Mouse (Mus musculus): ENCODE data around the gene Pak7.

Gene Pak7

DNA sequence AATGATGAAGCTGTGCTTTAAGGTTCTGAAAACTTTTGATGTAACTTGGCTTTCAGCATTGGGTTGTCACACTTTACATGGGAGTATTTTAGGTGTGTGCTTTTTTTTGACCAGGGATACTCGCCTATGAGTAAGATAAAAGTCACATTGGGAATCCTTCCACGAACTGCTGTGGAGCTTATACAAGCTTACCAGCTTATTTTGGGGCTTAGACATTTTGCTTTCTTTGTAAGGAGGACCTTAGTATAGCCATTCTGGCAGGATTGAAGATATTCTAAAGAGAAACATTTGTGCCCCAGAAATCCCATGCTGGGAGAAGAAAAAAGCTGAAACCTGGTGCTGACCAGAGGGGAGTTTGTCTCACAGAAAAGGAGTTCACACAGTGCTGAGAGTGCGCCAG is 212.7 kb downstream of the Pak7 start:
- no peak for DNase-seq (ENCODE audit: low spot score)

DNA sequence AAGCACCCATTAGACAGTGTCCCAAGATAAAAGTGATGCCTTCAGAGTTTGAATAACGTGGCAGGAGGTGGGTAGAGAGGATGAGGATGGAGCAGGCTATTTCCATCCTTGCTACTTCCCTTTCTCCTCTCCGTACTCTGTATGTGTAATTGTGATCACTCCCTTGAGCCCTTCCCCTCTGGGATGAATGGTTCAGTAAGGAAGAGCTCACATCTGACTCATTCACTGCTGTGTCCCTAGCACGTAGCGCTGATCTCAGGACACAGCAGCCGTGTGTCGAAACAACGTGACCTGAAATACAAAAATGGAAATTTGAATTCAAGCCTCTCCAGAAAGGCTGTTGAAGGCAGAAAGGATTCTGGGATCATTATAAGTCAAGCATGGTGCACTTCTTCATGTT is 237.0 kb downstream of the Pak7 start:
- no peak for DNase-seq (ENCODE audit: low spot score)

DNA sequence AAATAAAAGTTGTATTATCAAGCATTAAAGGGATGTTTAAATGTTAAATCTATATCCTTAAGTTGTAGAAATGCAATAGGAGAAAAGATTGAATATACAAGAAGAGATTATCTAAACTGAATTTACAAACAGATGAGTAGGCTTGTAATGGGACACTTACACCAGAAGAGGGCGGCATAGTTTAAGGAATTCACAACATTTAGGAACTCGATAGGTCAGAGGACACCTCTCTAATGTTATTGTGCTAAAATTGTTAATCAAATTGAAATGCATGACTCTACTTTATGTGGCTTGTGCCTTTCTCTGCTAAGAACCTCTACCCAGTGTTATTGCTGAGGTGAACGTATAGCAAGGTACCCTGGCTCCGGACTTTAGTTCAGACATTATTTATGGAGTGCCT is 238.2 kb downstream of the Pak7 start:
- DNase-seq (ENCODE audit: low spot score), result no peak

DNA sequence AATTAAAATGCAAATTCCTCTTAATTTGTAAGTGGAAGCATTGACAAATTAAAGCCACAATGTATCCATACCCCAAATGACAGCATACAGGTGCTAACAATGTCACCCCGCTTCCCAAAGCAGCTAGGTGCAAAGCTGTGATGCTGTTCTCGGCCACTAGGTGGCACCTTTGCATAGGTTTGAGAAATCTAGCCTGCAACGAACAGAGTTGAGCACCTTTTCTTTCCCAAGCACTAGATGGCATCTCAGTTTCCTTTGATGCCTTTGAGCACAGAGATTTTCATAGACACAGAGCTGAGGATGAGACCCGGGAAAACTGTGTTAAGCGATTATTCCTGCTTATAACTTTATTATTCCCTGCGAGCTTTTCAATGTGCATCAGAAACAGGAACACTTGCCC is 238.8 kb downstream of the Pak7 start:
- DNase-seq (ENCODE audit: low spot score), result peak; percentile 46

DNA sequence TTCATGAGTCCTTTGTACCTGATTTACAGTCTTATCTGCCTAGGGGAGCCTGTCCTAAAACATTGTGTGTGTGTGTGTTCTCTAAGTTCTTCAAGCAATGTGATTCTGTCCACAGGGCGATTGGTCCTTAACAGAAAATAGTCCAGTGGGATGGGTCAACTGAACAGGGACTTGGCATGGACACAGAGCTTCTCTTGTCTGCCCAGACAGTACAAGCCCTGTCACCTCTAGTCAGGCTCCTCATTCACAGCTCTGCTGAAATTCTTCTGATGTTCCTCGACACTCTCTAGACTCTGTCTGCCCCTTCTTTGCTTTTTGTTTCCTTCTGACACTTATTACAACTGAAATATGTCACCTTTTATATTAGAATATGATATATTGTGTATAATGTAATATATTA is 247.0 kb downstream of the Pak7 start:
- no peak for DNase-seq (ENCODE audit: low spot score)

DNA sequence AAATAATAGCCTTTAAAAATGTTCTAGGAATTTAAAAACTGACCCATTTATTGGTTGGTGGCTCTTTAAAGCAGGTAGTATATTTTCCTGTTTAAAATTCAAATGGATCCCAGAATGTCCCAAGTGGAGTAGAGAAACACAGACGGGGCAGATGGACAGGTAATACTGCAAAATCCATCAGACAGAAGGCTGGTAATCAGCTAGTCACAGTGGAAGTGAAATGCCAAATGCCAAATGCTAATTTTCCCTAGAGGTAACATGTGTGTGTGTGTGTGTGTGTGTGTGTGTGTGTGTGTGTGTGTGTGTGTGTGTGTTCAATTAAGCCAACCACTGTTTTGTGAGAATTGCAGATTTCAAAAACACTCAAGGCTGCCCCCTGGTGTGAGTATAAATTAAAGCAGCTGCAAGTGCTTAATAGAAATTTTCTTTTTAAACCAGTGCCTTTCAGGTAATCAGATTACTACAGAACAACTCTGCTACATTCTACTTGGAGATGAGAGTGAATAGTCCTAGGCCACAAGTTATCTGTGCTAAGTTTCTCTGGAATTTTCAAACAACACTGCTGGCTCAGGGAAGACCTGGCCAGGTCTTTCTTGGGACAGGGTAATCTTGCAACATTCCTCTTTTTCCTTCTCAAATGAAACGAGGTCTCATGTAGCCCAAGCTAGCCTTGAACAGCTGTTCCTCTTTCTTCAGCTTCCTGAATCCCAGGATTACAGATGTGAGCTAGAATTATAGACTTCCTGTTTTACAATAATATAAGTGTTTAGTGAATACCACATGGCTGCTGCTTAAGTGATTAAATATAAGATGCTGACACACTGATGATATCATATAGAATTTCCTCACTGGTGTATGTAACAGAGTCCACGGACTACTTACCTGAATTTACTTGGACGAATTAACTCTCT is 248.4 kb downstream of the Pak7 start:
- no peak for DNase-seq (ENCODE audit: low spot score)

DNA sequence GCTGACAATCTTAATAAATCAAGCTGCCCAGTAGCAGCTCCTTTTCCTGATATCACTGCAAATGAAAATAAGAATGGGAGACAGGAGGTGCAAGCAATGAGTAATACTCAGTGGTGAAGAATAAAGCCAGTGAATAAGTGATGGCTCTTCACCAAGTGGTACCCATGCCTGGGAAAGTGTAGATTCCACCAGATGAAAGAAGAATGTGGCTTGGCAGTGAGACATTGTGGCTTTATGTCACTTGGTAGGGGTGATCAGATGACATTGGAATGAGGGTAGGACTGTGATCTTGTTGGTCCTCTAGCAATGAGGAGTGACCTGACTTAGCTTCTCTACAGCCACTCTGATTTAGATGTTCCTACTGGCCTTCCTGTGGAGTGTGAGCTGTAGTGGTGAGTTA is 249.3 kb downstream of the Pak7 start:
- DNase-seq (ENCODE audit: low spot score), result no peak

DNA sequence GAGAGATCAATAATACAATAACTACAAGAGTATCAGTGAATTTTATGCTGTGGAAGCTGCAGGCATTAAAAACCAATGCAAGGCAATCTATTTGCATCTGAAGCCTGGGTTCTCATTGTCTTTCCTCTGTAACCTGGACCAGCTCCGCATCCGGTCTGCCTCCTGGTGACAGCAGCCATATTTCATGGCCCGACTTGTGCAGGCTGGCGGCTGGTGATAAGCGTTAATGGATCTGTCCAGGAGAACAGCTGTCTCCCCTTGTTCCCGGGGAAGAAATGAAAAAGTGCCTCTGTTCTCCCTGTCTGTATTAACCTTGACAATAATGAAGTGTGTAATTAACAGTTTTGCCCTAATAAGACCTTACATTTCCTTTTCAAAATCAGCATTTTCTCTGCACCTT is 265.9 kb downstream of the Pak7 start:
- DNase-seq (ENCODE audit: low spot score), result no peak

DNA sequence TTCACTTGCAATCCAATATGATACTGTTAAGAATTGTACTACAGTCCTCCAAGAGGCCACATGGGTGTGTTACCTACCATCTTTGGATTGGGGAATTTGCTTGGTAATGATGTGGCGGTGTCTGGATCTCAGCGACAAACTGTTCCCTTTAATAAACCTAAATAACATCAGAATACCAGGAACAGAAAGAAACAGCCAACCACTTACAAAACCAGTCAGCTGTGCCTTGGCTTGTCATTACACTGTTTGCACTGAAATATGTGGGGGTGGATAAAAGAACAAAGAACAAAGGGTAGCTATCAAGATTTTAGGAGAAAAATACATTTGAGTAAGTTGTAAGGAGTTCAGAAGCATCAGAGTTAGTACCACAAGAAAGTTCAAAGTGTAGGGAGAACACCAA is 269.8 kb downstream of the Pak7 start:
- no peak for DNase-seq (ENCODE audit: low spot score)

DNA sequence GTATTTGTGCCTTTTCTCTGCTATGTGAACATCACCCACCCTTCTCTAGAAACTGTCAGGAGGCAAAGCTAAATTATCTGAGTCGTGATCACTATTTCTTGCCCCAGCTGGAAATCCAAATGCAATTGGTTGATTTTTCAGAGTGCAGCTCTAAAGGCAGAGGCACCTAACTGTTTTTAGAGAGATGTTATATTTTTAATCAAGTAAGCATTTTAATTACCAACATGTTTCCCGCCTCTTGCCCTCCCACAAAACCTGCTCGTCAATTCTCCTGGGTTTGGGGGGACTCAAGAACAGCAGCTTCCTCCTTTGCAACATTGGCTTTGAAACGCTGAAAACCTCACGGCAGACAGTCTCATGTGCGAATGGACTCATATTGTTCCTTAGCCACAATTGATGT is 274.4 kb downstream of the Pak7 start:
- no peak for DNase-seq (ENCODE audit: low spot score)

DNA sequence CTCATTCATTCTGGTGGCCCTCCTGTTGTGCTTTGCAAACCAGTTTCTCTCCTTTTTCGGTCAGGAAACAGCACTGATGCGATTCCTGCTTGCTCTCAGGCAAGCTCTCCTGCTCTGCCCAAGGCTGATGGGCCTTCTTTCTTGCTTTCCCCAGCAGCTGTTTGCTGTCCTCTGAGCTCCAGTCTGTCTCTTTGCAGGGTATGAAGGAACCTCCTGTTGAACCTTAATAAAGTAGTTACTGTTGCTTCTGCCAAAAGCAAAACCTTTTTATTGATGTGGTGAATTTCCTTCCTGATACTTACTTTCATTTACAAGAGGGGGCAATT is 278.8 kb downstream of the Pak7 start:
- DNase-seq (ENCODE audit: low spot score), result no peak

DNA sequence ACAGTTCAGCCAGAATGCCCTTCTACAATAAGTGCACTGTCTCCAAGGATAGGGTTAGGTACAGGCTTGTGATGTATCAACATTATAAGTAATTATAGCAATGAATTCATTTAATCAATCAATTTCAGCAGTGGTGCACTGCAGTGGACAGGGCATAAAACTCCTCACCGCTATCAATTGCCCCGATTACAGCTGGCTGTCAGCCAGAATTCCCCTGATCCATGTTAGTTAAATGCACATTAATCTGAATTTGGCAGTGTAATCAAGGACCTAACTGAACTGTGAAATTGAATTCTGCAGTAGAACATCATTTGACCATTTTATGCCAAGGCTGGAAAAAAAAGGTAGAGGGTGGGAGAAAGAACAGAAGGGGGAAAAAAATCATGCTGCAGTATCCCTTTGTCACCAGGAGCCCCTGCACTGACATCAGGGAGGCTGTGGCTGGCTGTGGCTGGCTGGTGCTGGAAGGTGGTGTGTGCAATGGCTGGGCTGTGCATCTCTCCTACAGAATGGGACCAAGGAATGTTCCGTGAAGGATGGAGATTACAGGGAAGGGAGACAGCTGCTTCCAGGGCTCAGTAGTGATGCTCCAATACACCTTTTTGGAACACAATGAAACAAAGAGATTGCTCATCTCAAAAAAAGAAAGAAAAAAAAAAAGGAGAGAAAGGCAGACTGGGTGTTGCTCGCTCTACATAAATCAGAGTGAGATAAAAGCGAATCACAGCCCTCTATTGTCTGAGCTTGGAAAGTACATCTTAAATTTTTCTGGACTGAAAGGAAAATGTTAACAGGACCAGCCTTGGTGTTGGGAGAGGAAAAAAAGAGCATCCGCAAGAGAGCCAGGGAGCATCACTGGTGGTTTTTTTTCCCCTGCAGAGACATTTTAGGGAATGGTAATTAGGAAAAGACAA is 279.4 kb downstream of the Pak7 start:
- DNase-seq (ENCODE audit: low spot score), result no peak

DNA sequence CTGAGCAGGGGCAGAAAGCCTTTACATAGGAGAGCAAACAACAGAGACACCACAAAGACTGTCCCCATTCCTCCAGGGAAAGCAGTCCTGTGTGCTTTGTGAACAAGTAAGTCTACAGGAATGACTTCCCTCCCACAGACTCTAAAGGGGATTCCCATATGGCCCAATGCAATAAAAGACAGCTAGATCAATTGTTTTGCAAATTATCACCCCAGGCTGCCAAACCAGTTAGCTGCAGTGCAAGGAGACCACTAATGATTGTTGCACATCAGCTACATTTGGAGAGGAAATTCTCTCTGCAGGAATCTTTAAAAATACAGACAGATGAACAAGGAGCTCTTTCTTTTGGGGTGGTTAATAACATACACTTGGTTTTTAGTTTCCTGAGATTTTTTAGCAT is 280.2 kb downstream of the Pak7 start:
- no peak for DNase-seq (ENCODE audit: low spot score)

DNA sequence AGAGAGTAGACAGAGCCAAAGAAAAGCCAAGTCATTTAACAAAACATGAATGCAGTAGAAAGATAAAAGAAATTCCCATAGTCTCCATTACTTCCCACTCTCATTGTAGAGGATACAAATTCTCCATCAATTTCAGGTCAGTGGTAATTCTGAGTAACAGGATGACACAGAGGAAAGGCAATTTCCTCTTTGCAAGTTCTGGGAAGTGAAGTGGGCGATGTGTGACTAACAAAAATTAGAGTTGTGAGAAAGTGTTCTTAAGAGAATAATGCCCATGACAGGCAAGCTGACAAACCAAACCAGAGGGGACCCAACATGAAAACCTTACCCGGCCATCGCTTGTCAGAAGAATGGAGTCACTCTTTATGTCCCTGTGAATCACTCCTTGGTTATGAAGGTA is 290.6 kb downstream of the Pak7 start:
- DNase-seq (ENCODE audit: low spot score), result no peak

DNA sequence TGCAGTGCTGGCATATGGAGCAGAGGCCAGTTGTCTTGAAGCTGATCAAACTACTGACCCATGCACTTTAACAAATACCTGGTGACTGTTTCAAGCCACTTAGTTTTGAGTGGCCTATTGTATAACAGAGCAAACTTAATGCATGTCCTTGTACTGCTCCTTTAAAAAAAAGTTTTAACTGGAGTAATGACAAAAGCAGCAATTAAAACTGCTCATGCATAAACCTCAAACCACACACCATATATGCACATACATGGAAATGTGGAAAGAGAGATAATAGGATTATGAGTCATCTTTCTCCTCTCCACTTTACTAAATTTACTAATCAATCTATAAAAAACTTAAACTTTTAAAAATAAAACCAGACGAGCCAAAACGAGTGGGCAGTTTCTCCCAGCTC is 291.8 kb downstream of the Pak7 start:
- no peak for DNase-seq (ENCODE audit: low spot score)

DNA sequence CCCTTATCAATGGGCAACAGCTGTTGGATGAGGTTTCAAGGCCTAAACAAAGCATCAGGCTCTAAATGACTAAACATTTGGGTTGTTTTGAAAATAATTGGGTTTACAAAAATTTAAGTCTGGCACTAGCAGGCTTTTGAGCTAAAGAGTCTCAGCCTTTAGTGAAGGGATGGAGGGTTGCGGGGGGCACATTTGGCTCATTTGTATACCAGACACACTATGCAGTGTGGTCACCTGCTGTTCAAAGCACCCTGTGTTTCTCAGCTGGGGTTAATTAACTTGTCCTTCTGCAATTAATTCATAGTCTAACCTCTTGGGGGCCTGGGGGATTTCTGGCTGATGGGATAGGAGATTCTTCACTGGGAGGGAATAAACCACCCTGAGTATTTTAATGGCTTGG is 323.4 kb downstream of the Pak7 start:
- no peak for DNase-seq (ENCODE audit: low spot score)

DNA sequence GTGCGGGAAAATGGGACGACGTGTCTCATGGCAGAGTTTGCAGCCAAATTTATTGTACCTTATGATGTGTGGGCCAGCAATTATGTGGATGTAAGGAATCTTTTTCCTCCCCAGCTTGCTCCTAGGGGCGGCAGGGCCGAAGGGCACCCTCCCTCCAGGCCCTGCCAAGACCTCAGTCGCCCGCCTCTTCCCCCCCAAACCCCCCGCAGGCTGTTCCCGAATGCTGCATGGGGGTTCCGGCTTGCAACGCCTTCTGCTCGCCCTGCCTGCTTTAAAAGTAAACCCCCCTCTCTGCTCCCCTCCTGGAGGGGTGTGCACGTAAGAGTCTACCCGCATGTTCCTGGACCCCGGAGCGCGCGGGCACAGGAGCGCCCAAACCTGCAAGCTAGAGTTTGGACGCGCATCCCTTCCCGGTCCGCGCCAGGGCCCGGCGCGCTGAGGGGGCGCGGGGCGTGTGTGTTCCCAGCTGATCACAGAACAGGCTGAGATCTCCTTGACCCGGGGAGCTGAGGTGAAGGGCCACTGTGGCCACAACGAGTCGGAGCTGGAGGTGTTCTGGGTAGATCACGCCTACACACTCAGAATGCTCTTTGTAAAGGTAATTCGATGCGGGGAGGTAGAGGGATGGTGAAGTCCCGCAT is 328.6 kb downstream of the Pak7 start:
- DNase-seq (ENCODE audit: low spot score), result no peak

DNA sequence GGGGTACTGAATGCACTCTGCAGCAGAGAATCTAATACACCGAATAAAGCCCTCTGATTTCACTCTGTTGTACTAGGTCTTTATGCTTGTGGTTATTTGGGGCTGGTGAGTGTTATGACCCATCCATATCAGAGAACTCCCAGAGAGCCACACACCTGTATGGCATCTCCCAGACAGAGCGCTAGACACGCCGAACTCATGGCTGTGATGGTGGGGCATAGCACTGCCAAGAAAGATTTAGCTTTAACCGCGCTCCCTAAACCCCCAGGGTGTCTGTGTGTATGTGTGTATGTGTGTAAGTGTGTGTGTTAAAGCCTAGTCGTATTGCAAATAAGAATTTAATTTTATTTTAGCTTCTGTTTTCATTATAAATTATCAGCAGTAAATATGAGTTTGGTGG is 329.4 kb downstream of the Pak7 start:
- no peak for DNase-seq (ENCODE audit: low spot score)

DNA sequence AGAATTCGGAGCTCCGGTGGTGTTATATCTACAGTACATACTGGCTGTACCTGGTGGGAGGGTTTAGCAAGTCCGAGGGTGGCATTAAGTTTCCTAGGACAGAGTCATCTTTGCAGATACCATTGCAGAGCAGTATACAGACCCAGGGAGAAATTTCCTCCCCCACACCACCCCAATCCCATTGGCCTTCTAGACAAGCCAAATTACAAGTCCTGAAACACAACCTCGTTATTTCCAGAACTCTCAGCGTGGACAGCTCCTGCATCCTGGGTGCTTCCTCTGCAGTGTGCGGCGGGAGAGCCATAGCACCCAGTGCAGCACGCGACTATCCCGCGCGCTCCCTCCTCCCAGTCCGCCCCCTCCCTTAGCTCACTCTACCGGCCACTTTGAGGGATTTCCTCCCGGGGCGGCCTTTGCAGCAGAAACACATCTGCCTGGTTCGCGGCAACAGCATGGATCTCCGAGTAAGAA is 329.9 kb downstream of the Pak7 start:
- DNase-seq (ENCODE audit: low spot score), result no peak

DNA sequence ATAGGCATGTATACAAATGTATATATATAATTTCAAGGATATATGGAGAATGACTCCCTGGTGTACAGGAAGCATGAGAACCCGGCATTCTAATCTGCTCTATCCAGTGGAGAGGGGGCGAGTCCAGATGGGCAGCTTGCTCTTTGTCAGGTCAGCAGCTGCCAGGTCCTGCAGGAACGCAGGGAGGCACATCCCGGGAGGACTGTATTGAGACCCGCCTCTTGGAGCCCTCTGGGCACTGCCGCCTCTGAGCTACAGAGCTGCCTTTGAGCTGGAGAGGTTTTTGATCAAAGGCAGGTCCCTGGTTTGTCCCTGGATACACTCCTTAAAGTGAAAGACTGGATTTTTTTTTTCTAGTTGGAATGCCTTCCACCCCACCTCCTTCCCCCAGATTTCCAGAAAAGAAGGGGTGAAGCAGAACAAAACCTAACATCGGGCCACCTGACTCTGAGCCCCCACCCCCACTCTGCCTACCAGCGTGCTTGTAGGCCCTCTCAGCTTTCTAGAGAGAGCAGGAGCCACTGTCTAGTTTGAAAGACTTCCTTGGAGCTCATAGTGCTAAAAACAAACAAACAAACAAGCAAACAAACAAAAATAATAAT is 336.0 kb downstream of the Pak7 start, which contains the start of gene Lamp5:
Lamp5 (plus strand) TSS at position 552 of the 602 bp plus-strand sequence.
- DNase-seq (ENCODE audit: low spot score), result no peak

DNA sequence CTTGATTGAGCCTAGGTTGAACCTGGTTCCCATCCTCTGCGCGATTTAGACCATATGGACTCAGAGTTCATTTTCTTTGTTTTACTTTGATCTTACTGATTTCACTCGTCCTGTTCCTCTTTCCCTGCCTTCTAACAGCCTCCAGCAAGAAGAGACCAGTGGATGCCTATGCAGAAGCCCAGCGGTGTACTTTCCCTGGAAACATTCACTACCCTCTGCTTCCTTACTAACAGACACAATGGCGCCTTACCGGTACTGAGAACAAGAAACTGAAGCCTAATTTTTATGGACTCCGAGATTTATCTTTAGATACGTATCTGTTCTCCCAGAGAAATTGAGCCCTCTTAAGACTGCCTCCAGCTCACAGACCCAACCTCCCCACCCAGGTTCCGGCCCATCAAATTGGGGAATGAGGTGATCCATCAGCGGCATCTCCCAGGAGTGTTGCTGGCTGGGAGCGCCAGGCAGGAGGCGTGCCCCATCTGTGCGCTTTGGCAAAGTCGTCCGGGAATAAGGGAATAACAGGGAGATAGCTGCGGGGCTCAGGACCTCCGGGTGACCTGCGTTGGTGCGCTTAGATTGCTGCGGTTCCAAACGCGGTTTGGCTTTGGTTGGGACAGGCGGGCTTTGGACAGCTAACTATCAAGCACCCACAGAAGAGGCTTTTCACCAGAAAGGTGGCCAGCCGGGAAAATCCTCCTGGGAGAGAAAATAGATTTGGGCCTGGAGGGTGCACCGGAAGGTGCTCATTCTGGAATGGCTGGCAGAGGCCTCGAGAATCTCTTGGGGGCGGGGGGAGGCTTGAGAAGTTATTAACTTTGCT is 336.8 kb downstream of the Pak7 start:
- DNase-seq (ENCODE audit: low spot score), result no peak

Measured in testis, postnatal 14 days (tissue).